Mouse (Mus musculus): ENCODE results near the gene Specc1.

Gene Specc1

GRCm38 (mm10) chr11:61957296-61957813, 792 bp downstream of the Specc1 start:
- TF ChIP-seq GATA4 (IDR thresholded peaks at IDR 0.05; ENCODE audit: insufficient replicate concordance, low read length), result no peak

- TF ChIP-seq GATA4 (IDR thresholded peaks at IDR 0.05; ENCODE audit: insufficient replicate concordance, low read length), result no peak
Measured at GRCm38 (mm10) chr11:61960096-61960495, 3.5 kb downstream of the Specc1 start.

- TF ChIP-seq GATA4 (IDR thresholded peaks at IDR 0.05; ENCODE audit: insufficient replicate concordance, low read length), result no peak
Measured at GRCm38 (mm10) chr11:61962684-61963083, 6.1 kb downstream of the Specc1 start.

- TF ChIP-seq GATA4 (IDR thresholded peaks at IDR 0.05; ENCODE audit: insufficient replicate concordance, low read length), result no peak
Measured at GRCm38 (mm10) chr11:61963193-61963592, 6.6 kb downstream of the Specc1 start.

- no peak for TF ChIP-seq GATA4 (IDR thresholded peaks at IDR 0.05; ENCODE audit: insufficient replicate concordance, low read length)
Measured at GRCm38 (mm10) chr11:61964611-61965010, 8.0 kb downstream of the Specc1 start.

- no peak for TF ChIP-seq GATA4 (IDR thresholded peaks at IDR 0.05; ENCODE audit: insufficient replicate concordance, low read length)
Measured at GRCm38 (mm10) chr11:61967034-61967433, 10.5 kb downstream of the Specc1 start.

GRCm38 (mm10) chr11:61968875-61969274, 12.3 kb downstream of the Specc1 start:
- no peak for TF ChIP-seq GATA4 (IDR thresholded peaks at IDR 0.05; ENCODE audit: insufficient replicate concordance, low read length)

- TF ChIP-seq GATA4 (IDR thresholded peaks at IDR 0.05; ENCODE audit: insufficient replicate concordance, low read length), result no peak
Measured at GRCm38 (mm10) chr11:61970901-61971300, 14.3 kb downstream of the Specc1 start.

- no peak for TF ChIP-seq GATA4 (IDR thresholded peaks at IDR 0.05; ENCODE audit: insufficient replicate concordance, low read length)
Measured at GRCm38 (mm10) chr11:61971441-61972221, 15.1 kb downstream of the Specc1 start.

GRCm38 (mm10) chr11:61974106-61974707, 17.6 kb downstream of the Specc1 start:
- TF ChIP-seq GATA4 (IDR thresholded peaks at IDR 0.05; ENCODE audit: insufficient replicate concordance, low read length), result no peak

GRCm38 (mm10) chr11:61975783-61976182, 19.2 kb downstream of the Specc1 start:
- TF ChIP-seq GATA4 (IDR thresholded peaks at IDR 0.05; ENCODE audit: insufficient replicate concordance, low read length), result no peak

- no peak for TF ChIP-seq GATA4 (IDR thresholded peaks at IDR 0.05; ENCODE audit: insufficient replicate concordance, low read length)
Measured at GRCm38 (mm10) chr11:61981285-61981684, 24.7 kb downstream of the Specc1 start.

GRCm38 (mm10) chr11:61982828-61983227, 26.3 kb downstream of the Specc1 start:
- no peak for TF ChIP-seq GATA4 (IDR thresholded peaks at IDR 0.05; ENCODE audit: insufficient replicate concordance, low read length)

GRCm38 (mm10) chr11:61986939-61987338, 30.4 kb downstream of the Specc1 start:
- no peak for TF ChIP-seq GATA4 (IDR thresholded peaks at IDR 0.05; ENCODE audit: insufficient replicate concordance, low read length)

GRCm38 (mm10) chr11:61989647-61990046, 33.1 kb downstream of the Specc1 start:
- no peak for TF ChIP-seq GATA4 (IDR thresholded peaks at IDR 0.05; ENCODE audit: insufficient replicate concordance, low read length)

GRCm38 (mm10) chr11:61991576-61991975, 35.0 kb downstream of the Specc1 start:
- TF ChIP-seq GATA4 (IDR thresholded peaks at IDR 0.05; ENCODE audit: insufficient replicate concordance, low read length), result no peak

All from liver, adult (tissue).